Mouse (Mus musculus): Measurements from ENCODE around the gene Nr2c2ap.

DNA sequence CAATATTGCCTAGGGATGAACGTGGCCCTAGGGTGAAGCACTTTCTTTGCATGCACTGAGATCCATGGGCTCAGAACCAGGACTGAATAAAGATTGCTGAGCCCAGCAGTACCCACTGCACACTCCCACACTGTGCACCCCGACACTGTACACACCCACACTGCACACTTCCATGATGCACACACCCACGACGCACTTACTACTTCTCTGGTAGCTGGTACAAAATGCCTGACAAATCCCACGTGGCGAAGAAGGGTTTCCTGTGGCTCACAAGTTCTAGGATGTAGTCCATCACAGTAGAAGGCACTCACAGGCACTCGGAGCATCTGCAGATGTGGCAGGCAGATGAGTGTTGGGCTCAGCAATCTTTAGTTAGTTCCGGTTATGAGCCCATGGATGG is 6.1 kb upstream of the Nr2c2ap start:
- TF ChIP-seq POLR2A (IDR thresholded peaks at IDR 0.05; ENCODE audit: borderline replicate concordance, control insufficient read depth, low read depth, low read length) (no peak), CTCF (IDR thresholded peaks at IDR 0.05; ENCODE audit: control insufficient read depth, insufficient read depth, low read length) (no peak)

Measured in bone marrow, adult 2 months (tissue).